Mouse (Mus musculus) embryonic fibroblast, embryonic 13.5 days (primary cell): Measurements from ENCODE around the gene Ece2.

ENCODE experiments used
- CTCF ChIP-seq: IDR thresholded peaks from 2 replicates; pipeline ENCODE4 v1.5.1; 2011; ENCODE audit warnings: mild to moderate bottlenecking, control low read depth, low read length, moderate library complexity, borderline replicate concordance; ENCODE audit not compliant: insufficient read depth
- POLR2A ChIP-seq: IDR thresholded peaks from 2 replicates; pipeline ENCODE4 v1.6.1; 2011; ENCODE audit warnings: low read depth, mild to moderate bottlenecking, control low read depth, low read length, moderate library complexity

- TF ChIP-seq CTCF: no peak
- no peak for TF ChIP-seq POLR2A
Observed at GRCm38 (mm10) chr16:20657661-20658060, 28.0 kb downstream of the Ece2 start.
